Mouse (Mus musculus) cerebellum, adult 2 months (tissue): Measurements from ENCODE around the gene Crygd. TPM values are rescaled to one million over a fixed set of nuclear protein-coding genes. Genes with fewer than 3 reads are reported as not detected.

ENCODE experiments used
- DNase-seq, 2 experiments: peaks; one replicate each; pipeline ENCODE4 v3.0.0; 2021
- H3K27ac ChIP-seq: fragments of 200-500 bp; 2 replicates; pipeline ENCODE4 v1.5.1; 2012; ENCODE audit warnings: low read length, control low read depth, inconsistent platforms; ENCODE audit not compliant: insufficient read depth
- H3K27me3 ChIP-seq: fragments of 200-500 bp; 2 replicates; pipeline ENCODE4 v1.6.1; 2012; ENCODE audit warnings: inconsistent platforms, mild to moderate bottlenecking, low read length, moderate library complexity; ENCODE audit not compliant: control insufficient read depth, insufficient read depth
- H3K4me1 ChIP-seq: fragments of 200-500 bp; 2 replicates; pipeline ENCODE4 v1.6.1; 2011; ENCODE audit warnings: low read length; ENCODE audit not compliant: control insufficient read depth, insufficient read depth
- H3K4me3 ChIP-seq: fragments of 200-500 bp; replicated peaks from 2 replicates; pipeline ENCODE3; 2011; ENCODE audit warnings: mild to moderate bottlenecking, low read depth, low read length, control low read depth; ENCODE audit not compliant: insufficient read depth
- CTCF ChIP-seq: fragments of 200-500 bp; IDR thresholded peaks from 2 replicates; pipeline ENCODE4 v1.5.1; 2011; ENCODE audit warnings: low read depth, mild to moderate bottlenecking, control low read depth, low read length, moderate library complexity, borderline replicate concordance; ENCODE audit not compliant: insufficient read depth
- POLR2A ChIP-seq: fragments of 200-500 bp; IDR thresholded peaks from 2 replicates; pipeline ENCODE4 v1.6.1; 2011; ENCODE audit warnings: low read length, control low read depth, borderline replicate concordance; ENCODE audit not compliant: insufficient read depth
- WGBS: fragments of 180-500 bp; shearing (Covaris S2); methylation state at CpG from one replicate; pipeline ENCODE4 v1.1.7; 2018; 5-methylcytosine and 5-hydroxymethylcytosine counted together
- polyA plus RNA-seq: library from polyadenylated mRNA; depleted of rRNA; stranded (reverse); fragments of >200 nt; gene quantifications from 2 replicates; pipeline ENCODE4 v1.2.3, GENCODE M21; 2012; rRNA removed

The Crygd gene
- polyA plus RNA-seq, result not detected in 2 replicates

GRCm38 (mm10) chr1:65063352-65063751 lies at the start of gene Crygd:
Gene Crygd, minus strand, starts transcription at chr1:65063452.
- Histone ChIP-seq H3K27ac (no peak within 1 kb of the TSS), H3K27me3 (no peaks in the 10 kb centered on the region), H3K4me1 (no peaks in the 10 kb centered on the region; the same call in 1 of the 2 replicates), H3K4me3 (no peak within 1 kb of the TSS)
- 62% methylated on average over 8 of the region's 8 CpGs for WGBS
- no peak for TF ChIP-seq POLR2A
- no peak for TF ChIP-seq CTCF
- no peak for DNase-seq

GRCm38 (mm10) chr1:65112807-65113196 lies 49.5 kb upstream of the Crygd start:
- DNase-seq, result no peak
- Histone ChIP-seq H3K4me1 (no peaks in the 10 kb centered on the region), H3K27me3 (no peaks in the 10 kb centered on the region), H3K4me3 (no peak overlapping the region), H3K27ac (no peak overlapping the region)
- TF ChIP-seq CTCF, result no peak
- no peak for TF ChIP-seq POLR2A
- 43% methylated on average over 14 of the region's 14 CpGs for WGBS

- Histone ChIP-seq H3K4me3 (no peak overlapping the region), H3K4me1 (no peaks in the 10 kb centered on the region), H3K27ac (no peak overlapping the region), H3K27me3 (no peaks in the 10 kb centered on the region)
- peak; percentile 56 to 66 for DNase-seq
- 9% methylated on average over 8 of the region's 8 CpGs for WGBS
- TF ChIP-seq POLR2A (no peak), CTCF (peak; percentile 79)
These were observed 49.0 kb upstream of the Crygd start for GRCm38 (mm10) chr1:65112031-65112806.

- DNase-seq, result no peak
- H3K27me3 ChIP-seq, result no peaks in the 10 kb centered on the region
- no peak for TF ChIP-seq POLR2A
- TF ChIP-seq CTCF, result no peak
- WGBS, result 76% methylated on average over 25 of the region's 25 CpGs
- H3K27ac ChIP-seq, result no peak overlapping the region
- no peaks in the 10 kb centered on the region for H3K4me1 ChIP-seq
- H3K4me3 ChIP-seq, result no peak overlapping the region
These were observed 46.6 kb upstream of the Crygd start for GRCm38 (mm10) chr1:65109756-65110435.

- no peak overlapping the region for H3K4me3 ChIP-seq
- no peak for TF ChIP-seq POLR2A
- no peak for TF ChIP-seq CTCF
- DNase-seq, result no peak
- 93% methylated on average over 8 of the region's 8 CpGs for WGBS
- no peaks in the 10 kb centered on the region for H3K4me1 ChIP-seq
- H3K27ac ChIP-seq, result no peak overlapping the region
- no peaks in the 10 kb centered on the region for H3K27me3 ChIP-seq
These were observed 45.9 kb upstream of the Crygd start for GRCm38 (mm10) chr1:65109196-65109595.

- no peaks in the 10 kb centered on the region for H3K4me1 ChIP-seq
- H3K27me3 ChIP-seq, result no peaks in the 10 kb centered on the region
- 84% methylated on average over 10 of the region's 10 CpGs for WGBS
- DNase-seq, result no peak
- no peak overlapping the region for H3K27ac ChIP-seq
- no peak overlapping the region for H3K4me3 ChIP-seq
- no peak for TF ChIP-seq CTCF
- no peak for TF ChIP-seq POLR2A
These were observed 44.5 kb upstream of the Crygd start for GRCm38 (mm10) chr1:65107654-65108279.

GRCm38 (mm10) chr1:65103273-65103672 lies 40.0 kb upstream of the Crygd start, which contains the start of gene Cryga:
Gene Cryga, minus strand, starts transcription at chr1:65103373.
- no peak for DNase-seq
- H3K27ac ChIP-seq, result no peak within 1 kb of the TSS
- no peak for TF ChIP-seq CTCF
- TF ChIP-seq POLR2A, result no peak
- H3K4me1 ChIP-seq, result no peaks in the 10 kb centered on the region
- 84% methylated on average over 11 of the region's 11 CpGs for WGBS
- H3K27me3 ChIP-seq, result no peaks in the 10 kb centered on the region
- no peak within 1 kb of the TSS for H3K4me3 ChIP-seq
